Mouse (Mus musculus) heart, postnatal 25 days (tissue): ENCODE measurements around the gene Atad3a. TPM values are rescaled to one million over a fixed set of nuclear protein-coding genes. Genes with fewer than 3 reads are reported as not detected.

ENCODE experiments used
- DNase-seq: peaks from one replicate; pipeline ENCODE4 v3.0.0; 2022; ENCODE audit warnings: low spot score
- intact Hi-C: fragments of 180-260 bp; cut with DNase I; formaldehyde crosslinking; loops from one replicate; pipeline ENCODE4 v1.15.1; 2025
- microRNA-seq: library from miRNA; unstranded; fragments of <30 nt; microRNA quantifications from one replicate; pipeline ENCODE4 v1.2.0, GENCODE M21; 2022
- total RNA-seq, 2 experiments: library from RNA; stranded (reverse); gene quantifications; 2 replicates each; pipeline ENCODE4 v1.2.3; 2021

Atad3a gene
- total RNA-seq, 2 experiments from 2014 or later: 49.6 to 50.3 TPM

DNA sequence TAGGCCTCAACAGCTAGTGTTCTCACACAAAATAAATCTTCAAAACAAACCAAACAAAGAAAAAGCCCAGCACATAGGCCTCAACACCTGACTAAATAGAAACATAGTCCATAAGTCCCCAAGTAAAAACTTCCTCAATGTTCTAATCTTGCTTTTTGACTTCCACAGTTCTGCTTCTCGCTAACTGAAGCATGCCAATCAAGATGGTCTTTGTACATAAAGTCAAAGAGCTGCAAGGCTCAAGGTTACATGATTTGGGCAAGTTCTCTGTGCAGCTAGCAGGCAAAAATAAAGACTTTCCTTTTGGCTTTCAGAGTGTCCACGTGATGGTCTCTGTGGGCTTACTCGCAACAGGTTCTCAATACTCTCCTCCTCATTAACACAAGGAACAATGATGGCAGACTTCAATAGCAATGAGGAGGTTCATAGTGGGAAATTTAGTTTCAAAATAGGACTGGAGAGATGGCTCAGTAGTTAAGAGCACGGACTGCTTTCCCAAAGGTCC is 57.4 kb downstream of the Atad3a start:
- DNase-seq: no peak
- intact Hi-C loops: no loop called here

DNA sequence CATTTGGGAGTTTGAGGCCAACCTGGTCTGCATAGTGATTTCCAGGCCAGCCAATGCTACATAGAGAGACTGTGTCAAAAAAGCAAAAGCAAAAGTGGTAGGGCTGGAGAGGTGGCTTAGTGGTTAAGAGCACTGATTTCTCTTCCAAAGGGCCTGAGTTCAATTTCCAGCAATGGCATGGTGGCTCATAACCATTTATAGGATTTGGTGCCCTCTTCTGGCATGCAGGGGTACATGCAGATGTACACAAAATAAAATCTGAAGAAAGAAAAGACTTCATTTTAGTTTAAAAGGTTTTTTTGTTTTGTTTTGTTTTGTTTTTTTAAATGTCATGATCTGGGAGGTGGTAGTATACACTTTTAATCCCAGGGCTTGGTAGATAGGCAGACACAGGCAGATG is 60.5 kb downstream of the Atad3a start:
- intact Hi-C loops: no loop called here
- no peak for DNase-seq

DNA sequence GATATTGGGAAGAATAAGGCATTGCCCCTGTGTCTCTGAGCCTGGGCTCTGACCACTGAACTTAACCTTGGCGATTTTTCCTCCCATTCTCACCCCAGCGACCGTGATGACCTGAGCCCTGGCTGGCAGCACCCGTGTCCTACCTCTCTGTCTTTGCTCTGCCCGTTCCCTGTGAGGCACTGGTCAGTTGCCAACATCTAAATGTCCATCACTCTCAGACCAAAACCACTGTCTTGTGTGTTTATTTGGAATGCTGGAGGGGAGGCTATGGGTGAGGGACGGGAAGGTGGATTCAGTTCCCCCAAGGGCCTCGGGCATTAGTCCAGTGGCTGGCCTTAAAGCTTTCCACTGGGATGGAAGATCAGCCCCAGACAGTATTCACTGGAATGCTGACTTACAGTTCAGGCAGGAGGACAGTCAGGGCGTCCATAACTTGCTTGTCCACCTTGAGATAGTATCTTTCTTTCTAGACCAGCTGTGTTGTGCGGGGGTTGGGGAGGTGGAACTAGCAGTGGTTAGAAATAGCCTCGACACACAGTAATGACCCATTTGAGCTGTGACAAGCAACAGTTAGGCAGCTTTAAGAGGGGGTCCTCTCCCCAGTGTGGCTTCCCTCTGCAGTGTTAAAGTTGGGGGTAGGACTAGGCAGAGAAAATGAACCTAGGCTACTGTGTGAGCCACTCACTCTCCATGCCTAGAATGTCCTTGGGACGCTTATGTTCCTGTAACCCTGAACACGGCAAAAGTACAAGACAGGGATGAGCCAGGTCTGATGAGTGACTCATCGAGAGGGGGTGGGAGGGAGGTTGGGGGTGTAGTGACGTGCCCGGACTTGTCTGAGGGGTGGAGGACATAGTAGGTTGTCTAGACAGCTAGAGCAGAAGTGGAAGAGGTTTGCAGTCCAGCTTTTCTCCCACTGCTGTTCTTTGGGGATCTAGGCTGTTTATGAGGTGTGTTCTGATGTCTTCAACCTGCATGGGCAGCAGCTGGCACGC is 64.3 kb downstream of the Atad3a start:
- no peak for DNase-seq
- intact Hi-C loops: no loop called here

DNA sequence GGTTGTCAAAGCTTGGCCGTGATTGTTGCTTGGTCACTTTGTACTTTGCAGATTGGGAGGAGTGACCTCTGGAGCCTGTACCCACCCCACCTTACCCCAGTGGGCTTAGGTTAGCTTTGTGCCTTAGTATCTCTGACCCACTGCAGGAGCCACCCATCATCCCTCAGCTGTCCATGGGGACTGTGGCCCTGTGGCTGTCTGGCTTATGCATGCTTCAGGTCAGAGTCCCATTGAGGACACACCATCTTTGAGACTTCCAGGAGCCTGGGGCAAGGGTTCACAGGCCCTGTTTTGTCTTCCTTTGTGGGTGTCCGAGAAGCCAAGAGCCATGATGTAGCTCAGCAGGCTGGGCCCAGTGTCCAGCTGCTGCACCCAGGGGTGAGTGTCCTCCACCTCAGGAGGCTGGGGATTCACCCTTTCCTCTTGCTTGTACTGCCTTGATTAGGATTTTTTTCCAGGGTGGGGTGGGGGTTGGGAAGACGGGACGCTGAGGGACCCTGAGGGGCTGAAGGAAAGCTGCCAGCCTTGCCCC is 65.3 kb downstream of the Atad3a start:
- intact Hi-C loops: no loop called here
- no peak for DNase-seq

DNA sequence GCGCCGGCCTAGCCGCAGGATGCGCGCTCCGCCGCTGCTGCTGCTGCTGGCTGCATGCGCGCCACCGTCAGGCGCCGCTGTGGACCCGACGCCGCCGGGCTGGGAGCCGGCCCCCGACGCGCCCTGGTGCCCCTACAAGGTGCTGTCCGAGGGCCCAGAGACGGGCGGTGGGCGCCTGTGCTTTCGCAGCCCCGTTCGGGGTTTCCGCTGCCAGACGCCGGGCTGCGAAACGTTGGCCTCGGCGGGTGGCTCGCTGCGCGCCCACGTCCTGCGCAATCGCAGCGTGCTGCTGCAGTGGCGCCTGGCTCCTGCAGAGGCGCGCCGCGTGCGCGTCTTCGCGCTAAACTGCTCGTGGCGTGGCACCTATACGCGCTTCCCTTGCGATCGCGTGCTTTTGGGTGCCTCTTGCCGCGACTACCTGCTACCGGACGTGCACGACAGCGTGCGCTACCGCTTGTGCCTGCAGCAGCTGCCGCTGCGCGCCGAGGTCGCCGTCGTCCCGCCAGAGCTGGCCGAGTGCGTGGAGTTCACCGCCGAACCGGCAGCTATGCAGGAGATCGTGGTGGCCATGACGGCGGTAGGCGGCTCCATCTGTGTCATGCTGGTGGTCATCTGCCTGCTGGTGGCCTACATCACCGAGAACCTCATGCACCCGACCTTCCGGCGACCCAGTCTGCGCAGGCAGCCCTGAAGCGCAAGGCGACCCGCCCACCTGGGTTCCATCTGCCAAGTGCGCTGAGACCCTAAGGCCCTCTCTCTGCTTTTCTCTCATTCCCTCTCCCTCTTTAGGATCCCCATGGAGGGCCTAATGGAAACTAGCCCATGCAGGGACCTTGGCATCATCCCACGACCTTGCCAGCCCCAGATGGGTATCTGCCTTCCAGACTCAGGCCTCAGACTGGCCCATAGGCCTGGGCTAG is 66.2 kb downstream of the Atad3a start:
- DNase-seq: peak; percentile 21
- intact Hi-C loops: no loop called here

DNA sequence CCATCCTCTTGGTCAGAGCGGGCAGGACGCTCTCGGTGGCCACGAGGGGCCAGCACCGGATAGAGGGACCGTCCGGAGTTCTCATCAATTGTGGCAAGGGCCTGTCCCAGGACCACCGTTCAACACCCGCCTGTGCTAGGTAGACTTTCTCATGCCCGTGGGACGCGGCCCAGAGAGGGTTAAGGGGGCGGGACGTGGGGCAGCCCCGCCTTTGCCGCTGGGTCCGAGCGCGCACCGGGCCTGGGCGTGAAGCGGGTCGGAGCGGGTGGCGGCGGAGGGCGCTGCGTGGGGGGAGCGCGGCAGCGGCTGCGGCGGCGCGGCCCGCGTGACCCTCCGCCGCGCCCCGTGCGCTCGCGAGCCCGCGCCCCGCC is 66.8 kb downstream of the Atad3a start, which contains the start of gene Fndc10:
TSS of gene Fndc10 (plus strand) at position 232 of the 371 bp plus-strand sequence.
- peak; percentile 28 for DNase-seq
- intact Hi-C loops: no loop called here

DNA sequence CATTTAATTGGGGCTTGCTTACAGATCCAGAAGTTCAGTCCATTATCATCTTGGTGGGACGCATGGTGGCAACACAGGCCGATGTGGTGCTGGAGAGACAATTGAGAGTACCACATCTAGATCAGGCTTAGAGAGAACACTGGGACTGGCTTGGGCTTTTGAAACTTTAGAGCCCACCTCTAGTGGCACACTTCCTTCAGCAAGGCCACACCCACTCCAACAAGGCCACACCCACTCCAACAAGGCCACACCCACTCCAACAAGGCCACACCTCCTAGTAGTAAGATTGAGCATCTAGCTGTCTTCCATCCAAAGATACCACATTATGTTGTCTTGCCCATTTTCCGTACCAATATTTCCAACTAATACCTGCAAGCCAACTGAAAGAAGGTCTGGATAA is 68.5 kb downstream of the Atad3a start:
- intact Hi-C loops: no loop called here
- no peak for DNase-seq

Small RNA genes within 50 kb of the gene (microRNA-seq; reads per million reads assigned to microRNA genes)
- not detected for gene Gm27743

Other genes starting within 250 kb of the Atad3a start
- gene Nadk, start 198.7 kb downstream of the Atad3a start, total RNA-seq: 10 to 100 TPM; 36.6 to 37.3 TPM
- gene Slc35e2, start 159.7 kb downstream of the Atad3a start, total RNA-seq: 1 to 10 TPM; 7.8 to 7.9 TPM
- 10 to 100 TPM; 29.2 to 30.3 TPM for gene Cdk11b, start 136.2 kb downstream of the Atad3a start, total RNA-seq
- gene Gm10563, start 115.7 kb downstream of the Atad3a start, total RNA-seq: not detected
- 1 to 10 TPM; 8.5 to 8.6 TPM for gene Mmp23, start 107.7 kb downstream of the Atad3a start, total RNA-seq
- gene Mib2, start 91.9 kb downstream of the Atad3a start, total RNA-seq: 10 to 100 TPM; 23.0 to 28.0 TPM
- gene Fndc10, start 66.8 kb downstream of the Atad3a start, total RNA-seq: 1 to 10 TPM; 1.2 TPM
- gene Ssu72, start 56.3 kb downstream of the Atad3a start, total RNA-seq: 10 to 100 TPM; 41.8 to 44.6 TPM
- under 1 TPM; 0.60 to 0.87 TPM for gene Tmem240, start 26.3 kb downstream of the Atad3a start, total RNA-seq
- 1 to 10 TPM; 7.9 to 9.4 TPM for gene Vwa1, start 13.6 kb upstream of the Atad3a start, total RNA-seq
- gene Tmem88b, start 24.8 kb upstream of the Atad3a start, total RNA-seq: under 1 TPM; 0.75 to 0.84 TPM
- not detected for gene Ankrd65, start 29.3 kb upstream of the Atad3a start, total RNA-seq
- 10 to 100 TPM; 75.0 to 78.0 TPM for gene Mrpl20, start 41.8 kb upstream of the Atad3a start, total RNA-seq
- gene Ccnl2, start 51.4 kb upstream of the Atad3a start, total RNA-seq: 10 to 100 TPM; 35.6 to 37.8 TPM
- 100 to 1,000 TPM; 108 to 109 TPM for gene Aurkaip1, start 70.2 kb upstream of the Atad3a start, total RNA-seq
- 10 to 100 TPM; 30.5 to 33.0 TPM for gene Mxra8, start 78.6 kb upstream of the Atad3a start, total RNA-seq
- gene Dvl1, start 86.3 kb upstream of the Atad3a start, total RNA-seq: 10 to 100 TPM; 43.3 to 44.3 TPM
- gene Tas1r3, start 102.3 kb upstream of the Atad3a start, total RNA-seq: under 1 TPM; 0.14 to 0.26 TPM
- 10 to 100 TPM in 1 of 2 experiments, 1 to 10 TPM in 1; 8.1 to 10.5 TPM for gene Cptp, start 108.3 kb upstream of the Atad3a start, total RNA-seq
- 10 to 100 TPM; 15.9 to 17.5 TPM for gene Ints11, start 108.5 kb upstream of the Atad3a start, total RNA-seq
- 10 to 100 TPM; 12.8 to 13.8 TPM for gene Pusl1, start 130.7 kb upstream of the Atad3a start, total RNA-seq
- gene Acap3, start 130.7 kb upstream of the Atad3a start, total RNA-seq: 10 to 100 TPM; 11.7 to 18.0 TPM
- 10 to 100 TPM; 50.7 to 60.2 TPM for gene Ube2j2, start 182.7 kb upstream of the Atad3a start, total RNA-seq
- gene C1qtnf12, start 201.2 kb upstream of the Atad3a start, total RNA-seq: 10 to 100 TPM; 13.3 to 14.6 TPM
- gene B3galt6, start 231.6 kb upstream of the Atad3a start, total RNA-seq: 1 to 10 TPM; 2.4 to 2.7 TPM
- gene Sdf4, start 231.8 kb upstream of the Atad3a start, total RNA-seq: 10 to 100 TPM; 77.3 to 81.8 TPM